Mouse (Mus musculus) midbrain, postnatal 0 days (tissue): Measurements from ENCODE around the gene Ptprj. TPM values are rescaled to one million over a fixed set of nuclear protein-coding genes. Genes with fewer than 3 reads are reported as not detected.
A peak's percentile ranks its signal among the peaks of the same experiment; 100 is the strongest.

Source experiments
- ATAC-seq: fragments of 200-750 bp; cut with Nextera tagmentation; 2 replicates; pipeline ENCODE4 v1.8.0; 2017; ENCODE audit warnings: moderate number of reproducible peaks, mild to moderate bottlenecking, moderate TSS enrichment, moderate library complexity; ENCODE audit not compliant: low FRiP score
- DNase-seq: peaks from one replicate; pipeline ENCODE4 v3.0.0-alpha.2; 2015; ENCODE audit warnings: low spot score
- H3K27ac ChIP-seq: fragments of 300-500 bp; sonication (generic); 2 replicates; pipeline ENCODE4 v1.5.1; 2014; ENCODE audit warnings: low read depth, mild to moderate bottlenecking, low read length, mixed read lengths
- H3K27me3 ChIP-seq: fragments of 300-500 bp; sonication (generic); 2 replicates; pipeline ENCODE4 v1.6.1; 2014; ENCODE audit warnings: low read length, control low read depth, mixed read lengths; ENCODE audit not compliant: insufficient read depth
- H3K36me3 ChIP-seq: fragments of 300-500 bp; sonication (generic); 2 replicates; pipeline ENCODE4 v1.6.1; 2014; ENCODE audit warnings: low read length, control low read depth, mixed read lengths; ENCODE audit not compliant: insufficient read depth
- H3K4me1 ChIP-seq: fragments of 300-500 bp; sonication (generic); 2 replicates; pipeline ENCODE4 v1.6.1; 2014; ENCODE audit warnings: mild to moderate bottlenecking, control low read depth, antibody characterized with exemption, low read length, mixed read lengths; ENCODE audit not compliant: insufficient read depth
- H3K4me2 ChIP-seq: fragments of 300-500 bp; sonication (generic); 2 replicates; pipeline ENCODE4 v1.6.1; 2014; ENCODE audit warnings: low read depth, mild to moderate bottlenecking, low read length, mixed read lengths; ENCODE audit not compliant: poor library complexity, severe bottlenecking
- H3K4me3 ChIP-seq: fragments of 300-500 bp; sonication (generic); 2 replicates; pipeline ENCODE4 v1.5.1; 2014; ENCODE audit warnings: low read depth, mild to moderate bottlenecking, low read length, moderate library complexity
- H3K9ac ChIP-seq: fragments of 300-500 bp; sonication (generic); replicated peaks from 2 replicates; pipeline ENCODE4 v1.6.1; 2014; ENCODE audit warnings: mild to moderate bottlenecking, low read length, moderate library complexity, mixed read lengths; ENCODE audit not compliant: poor library complexity, severe bottlenecking
- H3K9me3 ChIP-seq: fragments of 300-500 bp; sonication (generic); 2 replicates; pipeline ENCODE4 v1.6.1; 2016; ENCODE audit warnings: low read length, control low read depth
- CTCF ChIP-seq: IDR thresholded peaks from 2 replicates; pipeline ENCODE4 v1.5.1; 2016; ENCODE audit warnings: antibody characterized with exemption, mild to moderate bottlenecking
- WGBS: fragments of 180-500 bp; shearing (Covaris S2); extraction: QIAGEN DNeasy Blood & Tissue Kit; methylation state at CpG from one replicate; pipeline ENCODE4 v1.1.7; 2014; 5-methylcytosine and 5-hydroxymethylcytosine counted together
- polyA plus RNA-seq: library from polyadenylated mRNA; unstranded; fragments of >200 nt; fragmentation: Nextera tagmentation; extraction: Ambion mirVana; gene quantifications from 2 replicates; pipeline ENCODE4 v1.2.1, GENCODE M21; 2015
- total RNA-seq: library from RNA; depleted of rRNA; stranded (reverse); fragments of >200 nt; gene quantifications from 2 replicates; pipeline ENCODE4 v1.2.3, GENCODE M21; 2014

The Ptprj gene
- total and polyA plus RNA-seq, 2 experiments from 2014 or later = 4.3 to 36.6 TPM

DNA sequence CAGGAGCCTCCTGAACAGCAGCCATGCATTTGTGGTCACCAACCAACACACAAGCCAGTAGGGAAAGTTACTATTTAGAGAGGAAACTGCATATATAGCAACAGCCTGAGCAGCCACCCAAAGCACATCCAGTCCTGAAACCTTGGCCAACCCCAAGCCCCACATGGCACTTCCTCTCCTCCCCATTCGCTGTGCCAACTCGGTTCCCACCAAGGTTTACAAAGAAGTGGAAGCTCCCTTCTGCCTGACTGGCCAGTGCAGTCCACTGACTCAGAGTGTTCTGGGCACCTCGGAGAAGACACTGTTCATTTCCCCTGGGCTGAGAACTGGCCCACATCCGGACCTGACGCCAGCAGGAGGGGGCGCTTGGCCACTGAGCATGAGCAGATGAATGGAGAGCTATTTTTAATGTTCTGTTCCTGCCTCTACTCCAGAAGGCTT is 75.7 kb downstream of the Ptprj start:
- no peaks in the 10 kb centered on the region for H3K36me3 ChIP-seq
- TF ChIP-seq CTCF = no peak
- H3K27me3 ChIP-seq = no peaks in the 10 kb centered on the region
- ATAC-seq (peak; percentile 53; the same call in 1 of the 2 replicates), DNase-seq (peak; percentile 73)
- H3K4me1 ChIP-seq = peaks cover 4% of the 10 kb centered on the region; the same call in 1 of the 2 replicates
- no peak overlapping the region for H3K4me3 ChIP-seq
- H3K9ac ChIP-seq = no peak overlapping the region
- no peak overlapping the region for H3K4me2 ChIP-seq
- no peaks in the 10 kb centered on the region for H3K9me3 ChIP-seq
- WGBS = 78% methylated on average over 6 of the region's 6 CpGs
- no peak overlapping the region for H3K27ac ChIP-seq

DNA sequence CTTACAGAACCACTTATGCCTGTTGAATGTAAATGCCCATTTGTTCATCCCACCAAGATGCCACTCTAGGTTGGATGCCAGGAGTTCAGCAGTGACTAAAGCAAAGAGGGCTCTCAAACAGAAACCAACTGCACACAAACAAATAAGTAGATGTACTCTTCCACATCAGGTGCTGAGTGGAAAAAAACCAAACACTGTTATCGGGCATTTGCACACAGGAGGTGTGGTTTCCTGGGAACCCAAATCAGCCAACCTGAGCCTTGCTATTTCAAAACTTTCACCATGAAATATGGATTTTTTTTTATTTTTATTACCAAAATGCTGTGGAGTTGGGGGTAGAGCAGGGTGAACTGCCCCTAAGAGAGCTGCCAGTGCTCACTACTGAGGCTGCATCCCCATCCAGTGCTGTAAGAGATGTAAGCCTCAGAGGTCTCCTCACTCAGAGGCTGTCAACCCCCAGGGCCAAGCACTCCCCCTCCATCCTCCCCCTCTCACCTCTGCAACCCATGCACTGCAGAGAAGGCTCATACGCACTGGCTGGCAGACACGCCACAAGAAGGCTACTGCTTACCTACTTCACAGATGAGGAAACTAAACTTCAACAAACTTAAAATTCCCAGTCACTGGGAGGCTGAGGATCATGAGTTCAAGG is 77.1 kb downstream of the Ptprj start:
- H3K4me2 ChIP-seq = no peak overlapping the region
- no peak for ATAC-seq
- no peak overlapping the region for H3K4me3 ChIP-seq
- H3K27me3 ChIP-seq = no peaks in the 10 kb centered on the region
- H3K9ac ChIP-seq = no peak overlapping the region
- DNase-seq = no peak
- no peak overlapping the region for H3K27ac ChIP-seq
- no peak for TF ChIP-seq CTCF
- 95% methylated on average over 3 of the region's 3 CpGs for WGBS
- peaks cover 4% of the 10 kb centered on the region; the same call in 1 of the 2 replicates for H3K4me1 ChIP-seq
- no peaks in the 10 kb centered on the region for H3K9me3 ChIP-seq
- no peaks in the 10 kb centered on the region for H3K36me3 ChIP-seq

DNA sequence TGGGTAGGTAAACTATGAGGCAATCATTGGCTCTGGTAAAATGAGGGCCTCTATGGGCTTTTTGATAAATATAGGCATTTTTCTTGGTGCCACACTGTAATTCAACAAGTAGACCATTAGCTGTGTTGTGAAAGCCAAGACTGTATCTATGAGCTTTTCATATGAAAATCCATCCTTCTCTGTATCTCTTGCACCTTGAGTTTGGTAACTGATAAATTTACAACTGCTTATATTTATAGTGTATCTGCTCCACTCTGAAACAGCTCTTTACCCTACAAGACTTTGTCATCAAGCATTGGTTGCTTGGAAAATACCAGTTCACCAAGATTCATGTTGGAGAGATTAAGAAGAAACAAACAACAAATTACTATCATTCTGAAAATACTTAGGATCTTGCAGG is 77.7 kb downstream of the Ptprj start:
- ATAC-seq = no peak
- Histone ChIP-seq H3K4me3 (no peak overlapping the region), H3K36me3 (no peaks in the 10 kb centered on the region), H3K27ac (no peak overlapping the region), H3K27me3 (no peaks in the 10 kb centered on the region), H3K4me2 (no peak overlapping the region), H3K9me3 (no peaks in the 10 kb centered on the region), H3K4me1 (peaks cover 4% of the 10 kb centered on the region; the same call in 1 of the 2 replicates), H3K9ac (no peak overlapping the region)
- no peak for DNase-seq
- TF ChIP-seq CTCF = no peak

DNA sequence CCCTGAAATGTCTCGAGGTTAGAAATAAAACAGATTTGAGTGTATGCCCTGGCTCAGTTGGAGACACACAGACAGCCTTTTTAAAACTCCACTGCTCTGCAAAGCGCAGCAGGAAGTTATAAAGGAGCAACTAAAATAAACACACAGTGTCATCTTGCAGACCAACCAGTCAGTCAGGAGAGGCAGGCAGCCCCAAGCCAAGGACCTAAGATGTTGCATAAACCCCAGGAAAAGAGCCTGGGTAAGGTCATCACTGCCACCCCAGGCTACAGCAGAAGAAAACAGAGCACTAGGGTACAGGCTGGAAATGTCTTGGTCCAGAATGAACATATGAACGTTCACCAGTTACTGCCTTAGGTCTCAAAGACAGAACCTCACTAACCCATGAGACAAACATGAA is 78.7 kb downstream of the Ptprj start:
- Histone ChIP-seq H3K27ac (no peak overlapping the region), H3K4me3 (no peak overlapping the region), H3K36me3 (no peaks in the 10 kb centered on the region), H3K27me3 (no peaks in the 10 kb centered on the region), H3K4me2 (no peak overlapping the region), H3K4me1 (peaks cover 4% of the 10 kb centered on the region; the same call in 1 of the 2 replicates), H3K9me3 (no peaks in the 10 kb centered on the region), H3K9ac (no peak overlapping the region)
- 76% methylated on average over 3 of the region's 3 CpGs for WGBS
- DNase-seq (no peak), ATAC-seq (no peak)
- TF ChIP-seq CTCF = no peak

DNA sequence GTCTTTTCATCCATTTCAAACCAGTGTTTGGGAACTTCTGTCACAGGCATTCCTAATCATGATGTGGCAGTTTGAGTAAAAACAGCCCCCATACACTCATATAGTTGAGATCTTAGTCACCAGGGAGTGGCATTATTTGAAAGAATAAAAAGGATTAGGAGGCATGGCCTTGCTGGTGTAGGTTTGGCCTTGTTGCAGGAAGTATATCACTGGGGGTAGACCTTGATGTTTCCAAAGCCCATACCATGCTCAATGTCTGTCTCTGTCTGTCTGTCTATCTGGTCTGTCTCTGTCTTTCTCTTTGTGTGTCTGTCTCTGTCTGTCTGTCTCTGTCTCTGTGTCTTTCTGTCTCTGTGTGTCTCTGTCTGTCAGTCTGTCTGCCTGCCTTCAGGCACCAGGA is 79.6 kb downstream of the Ptprj start:
- no peak overlapping the region for H3K4me3 ChIP-seq
- no peaks in the 10 kb centered on the region for H3K4me1 ChIP-seq
- no peak overlapping the region for H3K4me2 ChIP-seq
- ATAC-seq (no peak), DNase-seq (no peak)
- no peaks in the 10 kb centered on the region for H3K36me3 ChIP-seq
- H3K9me3 ChIP-seq = no peaks in the 10 kb centered on the region
- TF ChIP-seq CTCF = no peak
- no peak overlapping the region for H3K9ac ChIP-seq
- H3K27ac ChIP-seq = no peak overlapping the region
- no peaks in the 10 kb centered on the region for H3K27me3 ChIP-seq

DNA sequence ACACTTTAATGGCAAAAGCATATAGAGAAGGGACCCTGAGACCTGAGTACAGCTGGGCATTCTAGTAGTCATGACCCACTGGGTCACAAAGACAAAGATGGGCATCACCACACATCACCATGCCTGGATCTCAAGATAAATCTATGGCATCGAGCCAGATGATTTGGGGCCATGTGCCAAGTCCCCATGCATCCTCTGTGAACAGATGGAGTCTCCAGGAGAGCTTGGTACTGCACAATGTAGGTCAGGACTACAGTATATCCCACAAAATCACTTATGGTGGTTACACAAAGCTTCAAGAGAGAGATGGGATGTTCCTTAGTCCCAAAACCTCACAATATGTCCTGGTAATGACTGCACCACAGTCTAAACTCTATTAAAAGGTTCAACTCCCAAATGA is 81.4 kb downstream of the Ptprj start:
- no peak overlapping the region for H3K27ac ChIP-seq
- H3K9ac ChIP-seq = no peak overlapping the region
- H3K9me3 ChIP-seq = no peaks in the 10 kb centered on the region
- WGBS = 83% methylated on average over 1 of the region's 1 CpGs
- H3K36me3 ChIP-seq = no peaks in the 10 kb centered on the region
- DNase-seq (peak; percentile 68), ATAC-seq (no peak)
- no peak overlapping the region for H3K4me3 ChIP-seq
- no peaks in the 10 kb centered on the region for H3K27me3 ChIP-seq
- no peak overlapping the region for H3K4me2 ChIP-seq
- H3K4me1 ChIP-seq = no peaks in the 10 kb centered on the region
- no peak for TF ChIP-seq CTCF
